Mouse (Mus musculus) embryonic fibroblast, embryonic 13.5 days (primary cell): Measurements from ENCODE around the gene Qtrt1.

Experiments
- CTCF ChIP-seq: IDR thresholded peaks from 2 replicates; pipeline ENCODE4 v1.5.1; 2011; ENCODE audit warnings: mild to moderate bottlenecking, control low read depth, low read length, moderate library complexity, borderline replicate concordance; ENCODE audit not compliant: insufficient read depth
- POLR2A ChIP-seq: IDR thresholded peaks from 2 replicates; pipeline ENCODE4 v1.6.1; 2011; ENCODE audit warnings: low read depth, mild to moderate bottlenecking, control low read depth, low read length, moderate library complexity

DNA sequence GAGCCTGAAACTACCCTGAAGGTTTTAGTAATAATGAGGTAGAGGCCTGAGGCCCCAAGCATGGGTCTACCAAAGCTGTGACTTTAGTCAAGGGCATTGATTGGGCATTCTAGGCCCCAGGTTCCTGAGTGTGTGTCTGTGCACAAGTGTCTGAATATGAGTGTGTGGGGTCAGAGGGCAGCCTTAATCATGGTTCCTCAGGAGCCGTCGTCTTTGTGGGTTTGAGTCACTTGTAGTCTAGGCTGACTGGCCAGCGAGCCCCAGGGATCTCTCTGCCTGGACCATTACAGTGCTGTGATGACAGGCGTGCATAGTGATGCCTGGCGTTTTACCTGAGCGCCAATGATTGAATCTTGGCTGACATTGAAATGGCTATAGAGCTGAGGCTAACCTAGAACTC, 16.5 kb downstream of the Qtrt1 start:
- TF ChIP-seq CTCF: no peak
- no peak for TF ChIP-seq POLR2A
